Mouse (Mus musculus): Measurements from ENCODE around the gene Dnajb1. TPM values are rescaled to one million over a fixed set of nuclear protein-coding genes. Genes with fewer than 3 reads are reported as not detected.

Dnajb1 gene
- polyA plus RNA-seq, 1 experiment from 2014 or later: 59.5 TPM

DNA sequence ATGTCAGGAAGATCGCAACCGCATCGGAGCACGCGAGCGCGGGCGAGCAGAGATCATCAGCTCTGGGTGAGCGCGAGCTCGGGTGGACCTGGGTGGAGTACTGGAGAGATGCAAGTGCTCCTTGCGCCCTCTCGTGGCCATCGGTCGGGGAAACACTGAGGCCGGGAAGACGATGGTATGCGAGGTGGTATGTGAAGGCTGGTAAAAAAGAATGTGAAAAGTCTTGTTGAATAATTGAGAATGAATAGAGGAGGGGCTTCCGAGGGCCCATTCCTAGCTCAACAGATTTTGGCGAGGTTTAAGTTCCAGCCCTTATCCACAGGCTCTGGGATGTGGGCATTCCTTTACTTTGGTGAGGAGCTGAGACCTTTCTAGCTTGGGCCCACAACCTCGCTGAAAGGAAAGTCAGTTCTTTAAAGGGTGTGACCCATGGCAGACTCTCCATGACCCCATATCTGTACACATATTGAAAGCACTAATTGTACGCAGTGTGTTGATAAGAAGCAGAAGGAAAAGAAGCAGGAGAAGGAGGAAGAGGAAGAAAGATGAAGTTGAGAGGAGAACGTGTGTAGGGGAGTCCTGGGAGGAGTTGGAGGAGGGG is 14.5 kb downstream of the Dnajb1 start:
- H3K9me3 ChIP-seq (ENCODE audit: control insufficient read depth, low read depth, low read length): no peaks in the 10 kb centered on the region
- H3K36me3 ChIP-seq (ENCODE audit: control insufficient read depth, insufficient read depth, low read length): no peaks in the 10 kb centered on the region
- H3K4me3 ChIP-seq (ENCODE audit: low read depth, low read length): peak overlapping the region; percentile 24
- H3K27ac ChIP-seq (ENCODE audit: low read length): no peak overlapping the region
- H3K4me1 ChIP-seq (ENCODE audit: control insufficient read depth, insufficient read depth, low read length): no peaks in the 10 kb centered on the region
- peak; percentile 88; the same call in 1 of the 2 replicates for ATAC-seq (ENCODE audit: insufficient number of reproducible peaks, insufficient read depth, low FRiP score, low read depth)
- no peaks in the 10 kb centered on the region for H3K27me3 ChIP-seq (ENCODE audit: control insufficient read depth, insufficient read depth, low read length)
- 6% methylated on average over 23 of the region's 23 CpGs for WGBS
- H3K4me2 ChIP-seq (replicated peaks; ENCODE audit: low read depth, low read length): peak overlapping the region; percentile 63
- H3K9ac ChIP-seq (replicated peaks; ENCODE audit: low read depth, low read length): no peak overlapping the region; the same call in 1 of the 2 replicates

DNA sequence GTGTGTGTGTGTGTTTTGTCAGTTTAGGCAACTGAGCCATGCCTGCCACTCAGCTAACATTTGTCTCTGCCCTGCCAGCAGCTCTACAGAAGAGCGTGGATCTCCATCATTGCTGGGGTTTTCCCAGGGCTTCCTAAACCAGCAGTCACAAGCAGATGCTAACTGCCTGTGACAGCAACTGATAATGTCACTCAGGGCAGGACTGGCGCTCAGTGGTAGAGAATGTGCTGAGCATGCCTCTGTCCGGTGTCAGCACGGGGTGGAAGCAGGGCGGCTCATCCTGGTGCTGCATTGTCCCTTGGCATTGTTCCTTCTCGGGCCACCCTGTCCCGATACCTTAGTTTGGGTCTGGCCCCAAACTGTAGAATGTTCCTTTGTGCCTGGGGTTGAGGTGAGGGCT is 15.6 kb downstream of the Dnajb1 start:
- no peaks in the 10 kb centered on the region for H3K27me3 ChIP-seq (ENCODE audit: control insufficient read depth, insufficient read depth, low read length)
- H3K4me3 ChIP-seq (ENCODE audit: low read depth, low read length): no peak overlapping the region
- no peak overlapping the region for H3K9ac ChIP-seq (replicated peaks; ENCODE audit: low read depth, low read length)
- no peaks in the 10 kb centered on the region for H3K36me3 ChIP-seq (ENCODE audit: control insufficient read depth, insufficient read depth, low read length)
- ATAC-seq (ENCODE audit: insufficient number of reproducible peaks, insufficient read depth, low FRiP score, low read depth): no peak
- H3K4me2 ChIP-seq (replicated peaks; ENCODE audit: low read depth, low read length): no peak overlapping the region
- WGBS: 86% methylated on average over 7 of the region's 7 CpGs
- no peak overlapping the region for H3K27ac ChIP-seq (ENCODE audit: low read length)
- no peaks in the 10 kb centered on the region for H3K9me3 ChIP-seq (ENCODE audit: control insufficient read depth, low read depth, low read length)
- no peaks in the 10 kb centered on the region for H3K4me1 ChIP-seq (ENCODE audit: control insufficient read depth, insufficient read depth, low read length)

DNA sequence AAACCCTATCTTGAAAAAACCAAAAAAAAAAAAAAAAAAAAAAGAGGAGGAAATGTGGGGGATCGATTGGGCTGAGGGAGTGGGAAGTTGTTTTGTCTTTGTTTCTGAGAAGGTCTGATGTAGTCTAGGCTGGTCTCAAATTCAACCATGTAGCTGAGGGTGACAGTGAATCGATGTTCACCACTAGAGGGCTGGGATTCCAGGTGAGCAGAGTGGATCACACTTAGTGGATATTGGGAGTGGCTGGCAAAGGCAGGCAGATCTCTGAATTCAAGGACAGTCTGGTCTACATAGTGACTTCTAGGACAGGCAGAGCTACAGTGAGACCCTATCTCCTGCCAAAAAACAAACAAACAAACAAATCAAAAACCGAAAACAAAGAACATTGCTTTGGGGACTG is 16.7 kb downstream of the Dnajb1 start:
- Histone ChIP-seq H3K27me3 (ENCODE audit: control insufficient read depth, insufficient read depth, low read length) (no peaks in the 10 kb centered on the region), H3K9me3 (ENCODE audit: control insufficient read depth, low read depth, low read length) (no peaks in the 10 kb centered on the region), H3K4me3 (ENCODE audit: low read depth, low read length) (no peak overlapping the region), H3K4me2 (replicated peaks; ENCODE audit: low read depth, low read length) (no peak overlapping the region), H3K9ac (replicated peaks; ENCODE audit: low read depth, low read length) (no peak overlapping the region), H3K4me1 (ENCODE audit: control insufficient read depth, insufficient read depth, low read length) (no peaks in the 10 kb centered on the region), H3K36me3 (ENCODE audit: control insufficient read depth, insufficient read depth, low read length) (no peaks in the 10 kb centered on the region), H3K27ac (ENCODE audit: low read length) (no peak overlapping the region)
- no peak for ATAC-seq (ENCODE audit: insufficient number of reproducible peaks, insufficient read depth, low FRiP score, low read depth)
- WGBS: 31% methylated on average over 3 of the region's 3 CpGs

DNA sequence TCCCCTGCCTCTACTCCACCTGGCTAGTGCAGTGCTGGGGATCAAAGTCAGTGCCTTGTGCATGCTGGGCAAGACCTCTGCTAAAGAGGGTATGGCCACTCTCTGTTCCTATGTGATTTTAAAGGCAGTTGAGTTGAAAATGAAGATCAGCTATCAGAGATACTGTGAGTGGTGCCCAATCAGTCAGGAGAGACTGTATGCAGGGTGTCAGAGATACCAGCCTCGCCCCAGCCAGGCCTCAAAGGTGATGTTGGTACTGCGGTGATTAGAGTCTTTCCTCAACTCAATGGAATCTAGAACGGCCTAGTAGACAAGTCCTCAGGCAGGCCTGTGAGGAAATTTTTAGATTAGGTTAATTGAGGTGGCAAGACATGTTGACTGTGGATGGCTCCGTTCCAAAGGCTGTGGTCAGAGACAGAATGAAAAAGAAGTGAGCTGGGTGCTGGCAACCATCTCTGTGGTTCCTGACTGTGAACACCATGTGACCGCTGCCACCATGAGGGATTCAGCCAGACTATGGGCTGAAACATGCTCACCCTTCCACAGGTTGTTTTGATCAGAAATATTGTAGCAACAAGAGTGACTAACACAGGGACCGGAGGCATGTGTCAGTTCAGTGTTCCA is 17.8 kb downstream of the Dnajb1 start:
- H3K27ac ChIP-seq (ENCODE audit: low read length): no peak overlapping the region
- no peak for ATAC-seq (ENCODE audit: insufficient number of reproducible peaks, insufficient read depth, low FRiP score, low read depth)
- no peaks in the 10 kb centered on the region for H3K4me1 ChIP-seq (ENCODE audit: control insufficient read depth, insufficient read depth, low read length)
- H3K9me3 ChIP-seq (ENCODE audit: control insufficient read depth, low read depth, low read length): no peaks in the 10 kb centered on the region
- H3K4me2 ChIP-seq (replicated peaks; ENCODE audit: low read depth, low read length): no peak overlapping the region
- no peaks in the 10 kb centered on the region for H3K27me3 ChIP-seq (ENCODE audit: control insufficient read depth, insufficient read depth, low read length)
- no peak overlapping the region for H3K9ac ChIP-seq (replicated peaks; ENCODE audit: low read depth, low read length)
- no peaks in the 10 kb centered on the region for H3K36me3 ChIP-seq (ENCODE audit: control insufficient read depth, insufficient read depth, low read length)
- no peak overlapping the region for H3K4me3 ChIP-seq (ENCODE audit: low read depth, low read length)
- WGBS: 86% methylated on average over 6 of the region's 6 CpGs

DNA sequence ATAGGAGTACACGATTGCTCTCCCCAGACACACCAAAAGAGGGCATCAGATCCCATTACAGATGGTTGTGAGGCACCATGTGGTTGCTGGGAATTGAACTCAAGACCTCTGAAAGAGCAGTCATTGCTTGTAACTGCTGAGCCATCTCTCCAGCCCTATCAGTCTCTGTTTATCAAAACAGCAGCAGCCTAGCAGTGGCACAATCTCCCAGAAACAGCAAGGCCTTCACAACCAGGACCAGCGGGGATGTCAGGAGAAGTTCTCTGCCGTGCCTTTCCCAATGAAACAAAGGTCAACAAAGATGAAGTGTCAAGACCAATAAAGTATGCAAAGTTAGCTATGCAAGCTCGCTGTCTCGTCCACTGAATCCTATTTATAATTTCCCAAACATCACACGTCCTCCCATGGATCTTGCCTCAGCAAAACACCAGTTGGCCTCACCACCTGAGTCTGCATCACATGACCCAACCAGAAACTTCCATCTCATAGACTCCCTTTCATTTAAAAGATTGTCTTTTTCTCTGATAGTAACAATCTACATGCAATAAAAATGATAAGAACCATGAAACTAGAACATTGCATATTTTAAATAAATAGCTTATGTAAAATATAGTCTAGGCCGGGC is 24.2 kb downstream of the Dnajb1 start:
- no peak for ATAC-seq (ENCODE audit: insufficient number of reproducible peaks, insufficient read depth, low FRiP score, low read depth)
- WGBS: 80% methylated on average over 7 of the region's 7 CpGs
- no peak overlapping the region for H3K4me2 ChIP-seq (replicated peaks; ENCODE audit: low read depth, low read length)

DNA sequence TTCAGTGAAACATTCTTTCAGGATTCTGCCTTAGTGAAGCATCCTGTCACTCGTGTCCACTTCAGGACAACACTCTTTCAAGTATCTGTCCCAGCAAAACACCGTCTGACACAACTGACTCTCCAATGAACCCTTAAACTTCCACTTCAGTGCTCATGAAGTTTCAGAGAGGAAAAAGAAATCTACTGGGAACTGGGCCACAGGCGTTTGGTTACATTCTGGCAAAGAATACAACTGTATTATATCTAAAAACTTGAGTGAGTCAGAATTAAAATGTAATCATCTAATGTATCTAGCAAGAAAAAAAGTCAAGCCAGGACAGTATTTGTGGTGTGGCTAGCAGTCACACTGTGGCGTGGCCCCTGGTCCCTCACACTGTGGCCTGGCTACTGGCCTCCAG is 30.9 kb downstream of the Dnajb1 start:
- no peak overlapping the region for H3K4me2 ChIP-seq (replicated peaks; ENCODE audit: low read depth, low read length)
- no peak overlapping the region for H3K4me3 ChIP-seq (ENCODE audit: low read depth, low read length)
- no peaks in the 10 kb centered on the region for H3K4me1 ChIP-seq (ENCODE audit: control insufficient read depth, insufficient read depth, low read length)
- 72% methylated on average over 4 of the region's 4 CpGs for WGBS
- no peak overlapping the region for H3K27ac ChIP-seq (ENCODE audit: low read length)
- no peak overlapping the region for H3K9ac ChIP-seq (replicated peaks; ENCODE audit: low read depth, low read length)
- H3K9me3 ChIP-seq (ENCODE audit: control insufficient read depth, low read depth, low read length): no peaks in the 10 kb centered on the region; the same call in 1 of the 2 replicates
- no peak for ATAC-seq (ENCODE audit: insufficient number of reproducible peaks, insufficient read depth, low FRiP score, low read depth)
- H3K36me3 ChIP-seq (ENCODE audit: control insufficient read depth, insufficient read depth, low read length): no peaks in the 10 kb centered on the region
- H3K27me3 ChIP-seq (ENCODE audit: control insufficient read depth, insufficient read depth, low read length): no peaks in the 10 kb centered on the region

More for the DNA sequence above, 24.2 kb downstream of the Dnajb1 start:
- Histone ChIP-seq H3K27ac (ENCODE audit: low read length) (no peak overlapping the region), H3K27me3 (ENCODE audit: control insufficient read depth, insufficient read depth, low read length) (no peaks in the 10 kb centered on the region), H3K36me3 (ENCODE audit: control insufficient read depth, insufficient read depth, low read length) (no peaks in the 10 kb centered on the region), H3K9me3 (ENCODE audit: control insufficient read depth, low read depth, low read length) (no peaks in the 10 kb centered on the region; the same call in 1 of the 2 replicates), H3K4me1 (ENCODE audit: control insufficient read depth, insufficient read depth, low read length) (no peaks in the 10 kb centered on the region), H3K9ac (replicated peaks; ENCODE audit: low read depth, low read length) (no peak overlapping the region), H3K4me3 (ENCODE audit: low read depth, low read length) (no peak overlapping the region)

DNA sequence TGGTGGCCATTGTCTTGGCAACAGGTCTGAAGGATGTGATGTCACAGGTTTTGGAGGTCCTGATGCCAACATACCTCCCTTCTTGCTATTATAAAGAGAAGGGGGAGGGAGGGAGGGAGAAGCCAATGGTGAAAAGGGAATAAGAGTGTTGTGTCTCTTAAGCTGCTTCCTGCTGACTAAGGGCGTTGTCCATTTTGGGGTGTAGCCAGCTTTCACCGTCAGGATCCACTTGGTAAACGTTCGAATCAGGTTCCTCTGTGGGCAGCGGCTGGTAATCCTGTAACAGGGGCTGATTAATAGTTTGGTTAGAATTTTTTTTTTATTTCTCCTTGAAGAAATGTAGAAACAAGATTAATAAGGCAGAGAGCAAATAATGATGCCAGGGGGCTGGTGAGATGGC is 31.7 kb downstream of the Dnajb1 start:
- Histone ChIP-seq H3K27ac (ENCODE audit: low read length) (no peak overlapping the region), H3K9me3 (ENCODE audit: control insufficient read depth, low read depth, low read length) (no peaks in the 10 kb centered on the region; the same call in 1 of the 2 replicates), H3K36me3 (ENCODE audit: control insufficient read depth, insufficient read depth, low read length) (no peaks in the 10 kb centered on the region), H3K4me3 (ENCODE audit: low read depth, low read length) (no peak overlapping the region), H3K9ac (replicated peaks; ENCODE audit: low read depth, low read length) (no peak overlapping the region), H3K4me2 (replicated peaks; ENCODE audit: low read depth, low read length) (no peak overlapping the region), H3K4me1 (ENCODE audit: control insufficient read depth, insufficient read depth, low read length) (no peaks in the 10 kb centered on the region), H3K27me3 (ENCODE audit: control insufficient read depth, insufficient read depth, low read length) (no peaks in the 10 kb centered on the region)
- no peak for ATAC-seq (ENCODE audit: insufficient number of reproducible peaks, insufficient read depth, low FRiP score, low read depth)
- WGBS: 50% methylated on average over 5 of the region's 5 CpGs

DNA sequence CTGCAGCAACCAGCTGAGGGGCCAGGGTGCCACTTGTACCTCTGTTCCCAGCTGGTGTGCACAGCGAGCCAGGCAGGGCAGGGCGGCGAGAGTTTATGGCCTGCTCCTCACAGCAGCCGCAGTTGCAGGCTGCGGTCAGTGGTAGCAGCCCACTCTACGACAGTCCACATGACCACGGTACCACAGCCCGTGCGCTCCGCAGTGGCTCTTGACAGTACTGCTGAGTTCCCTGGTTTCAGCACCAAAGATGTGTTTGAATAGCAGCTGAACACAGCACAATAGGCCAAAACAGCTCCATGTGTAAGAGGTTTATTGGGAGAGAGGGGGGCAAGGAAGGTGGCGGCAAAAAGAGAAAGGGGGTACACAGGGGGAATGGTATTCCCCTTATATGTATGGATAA is 39.5 kb downstream of the Dnajb1 start:
- H3K4me1 ChIP-seq (ENCODE audit: control insufficient read depth, insufficient read depth, low read length): peaks cover 4% of the 10 kb centered on the region; the same call in 1 of the 2 replicates
- H3K27ac ChIP-seq (ENCODE audit: low read length): no peak overlapping the region
- no peak overlapping the region for H3K9ac ChIP-seq (replicated peaks; ENCODE audit: low read depth, low read length)
- no peak overlapping the region for H3K4me2 ChIP-seq (replicated peaks; ENCODE audit: low read depth, low read length)
- no peaks in the 10 kb centered on the region for H3K27me3 ChIP-seq (ENCODE audit: control insufficient read depth, insufficient read depth, low read length)
- H3K9me3 ChIP-seq (ENCODE audit: control insufficient read depth, low read depth, low read length): no peaks in the 10 kb centered on the region
- WGBS: 96% methylated on average over 11 of the region's 11 CpGs
- no peak for ATAC-seq (ENCODE audit: insufficient number of reproducible peaks, insufficient read depth, low FRiP score, low read depth)
- no peak overlapping the region for H3K4me3 ChIP-seq (ENCODE audit: low read depth, low read length)
- no peaks in the 10 kb centered on the region for H3K36me3 ChIP-seq (ENCODE audit: control insufficient read depth, insufficient read depth, low read length)

Measured in stomach, embryonic 14.5 days (tissue).